Mouse (Mus musculus): ENCODE measurements at regions not wholly inside any gene's neighbourhood (a gene's known extent, or its start where the extent isn't known, plus 50 kb on each side); places are given as distances from the start of the nearest gene placed in this dataset.

DNA sequence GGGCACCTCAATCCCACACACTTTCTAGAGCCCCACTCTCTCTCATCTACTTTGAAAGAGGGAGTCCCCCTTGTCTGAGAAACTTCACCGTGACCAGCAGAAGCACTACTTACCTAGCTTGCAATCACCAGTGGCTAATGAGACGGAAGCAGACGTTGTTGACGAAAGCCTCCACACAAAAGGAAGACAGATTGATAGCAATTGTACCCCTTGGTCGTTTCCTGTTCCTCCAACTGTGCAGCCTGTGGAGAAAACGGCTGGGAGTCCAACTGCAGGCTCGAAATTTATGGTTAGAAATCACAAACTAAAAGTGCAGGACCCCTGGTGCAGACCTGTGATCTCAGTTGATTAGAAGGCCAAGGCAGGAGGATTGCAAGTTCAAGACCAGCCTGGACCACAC lies 155.8 kb upstream of the Jarid2 start:
- DNase-seq, result no peak

DNA sequence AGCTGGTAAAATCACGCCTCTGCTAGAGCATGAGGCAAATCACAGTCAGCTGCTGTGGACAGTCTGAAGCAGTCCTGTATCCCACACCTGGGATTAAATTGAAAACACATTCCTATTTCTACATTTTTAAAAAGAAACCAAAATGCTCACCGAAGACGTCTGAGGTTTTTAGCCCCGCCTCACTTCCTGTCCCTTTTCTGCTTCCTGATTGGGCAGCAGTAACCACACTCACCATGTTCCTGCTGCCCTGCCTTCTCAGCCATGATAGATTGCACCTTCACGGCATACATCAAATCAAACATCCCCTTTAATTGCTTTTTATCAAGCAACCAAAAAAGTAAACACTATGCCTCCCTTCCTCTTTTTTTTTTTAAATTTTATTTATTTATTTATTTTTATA lies 150.1 kb upstream of the Jarid2 start:
- no peak for DNase-seq

GRCm38 (mm10) chr13:44580156-44580736 lies 149.0 kb upstream of the Jarid2 start:
- DNase-seq, result no peak

DNA sequence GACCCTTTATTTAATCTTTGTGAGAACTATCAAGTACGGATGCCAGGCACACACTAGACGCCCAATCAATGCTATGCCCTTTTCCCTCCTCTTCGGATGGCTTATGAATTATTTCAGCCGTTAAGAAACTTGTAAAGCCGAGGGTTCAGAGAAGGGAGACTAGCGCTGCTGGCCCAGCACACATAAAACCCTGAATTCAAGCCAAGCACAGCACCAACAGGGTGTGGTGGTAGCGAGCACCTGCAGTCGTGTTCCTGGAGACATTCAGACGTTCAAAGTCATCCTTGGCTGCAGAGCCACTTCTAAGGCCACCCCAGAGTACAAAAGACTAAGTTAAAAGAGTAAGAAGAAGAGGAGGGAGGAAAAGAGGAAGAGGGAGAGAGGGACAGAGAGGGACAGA lies 148.5 kb upstream of the Jarid2 start:
- no peak for DNase-seq

- DNase-seq, result no peak
These were observed 147.1 kb upstream of the Jarid2 start for GRCm38 (mm10) chr13:44581947-44582766.

DNA sequence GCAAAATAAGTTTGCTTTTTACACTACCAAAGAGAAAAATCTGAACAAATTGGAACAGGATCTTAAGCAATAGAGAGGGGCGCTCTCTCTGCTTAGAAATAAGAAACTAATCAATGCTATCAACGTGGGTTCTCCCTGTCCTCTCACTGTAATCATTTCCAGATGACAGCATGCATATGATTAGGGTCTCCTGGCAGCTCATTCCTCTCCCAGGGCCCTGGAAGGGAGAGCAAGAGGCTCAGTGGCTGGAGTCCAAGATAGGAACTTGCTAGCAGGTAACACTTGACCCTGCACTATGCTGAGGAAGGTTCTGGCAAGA lies 146.5 kb upstream of the Jarid2 start:
- no peak for DNase-seq

- DNase-seq, result no peak
These were observed 145.7 kb upstream of the Jarid2 start for GRCm38 (mm10) chr13:44583614-44584013.

DNA sequence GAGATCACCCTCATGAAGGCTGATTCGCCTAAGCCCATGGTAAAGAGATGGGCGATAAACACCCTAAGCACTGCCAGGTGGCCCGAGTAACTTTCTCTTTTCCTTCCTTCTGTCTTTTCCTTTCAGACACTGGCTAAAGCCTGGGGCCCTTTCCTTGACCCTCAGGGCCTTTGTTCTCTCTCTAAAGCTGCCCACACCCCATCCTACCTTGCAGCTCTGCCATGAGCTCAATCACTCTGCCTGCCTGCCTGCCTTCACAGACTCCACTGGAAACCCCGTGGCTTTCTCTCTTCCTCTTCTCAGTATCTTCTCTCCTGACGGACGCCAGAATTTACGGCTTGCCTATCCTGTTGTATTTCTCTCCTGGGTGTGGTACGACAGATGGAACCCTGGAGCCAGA lies 145.1 kb upstream of the Jarid2 start:
- no peak for DNase-seq

DNA sequence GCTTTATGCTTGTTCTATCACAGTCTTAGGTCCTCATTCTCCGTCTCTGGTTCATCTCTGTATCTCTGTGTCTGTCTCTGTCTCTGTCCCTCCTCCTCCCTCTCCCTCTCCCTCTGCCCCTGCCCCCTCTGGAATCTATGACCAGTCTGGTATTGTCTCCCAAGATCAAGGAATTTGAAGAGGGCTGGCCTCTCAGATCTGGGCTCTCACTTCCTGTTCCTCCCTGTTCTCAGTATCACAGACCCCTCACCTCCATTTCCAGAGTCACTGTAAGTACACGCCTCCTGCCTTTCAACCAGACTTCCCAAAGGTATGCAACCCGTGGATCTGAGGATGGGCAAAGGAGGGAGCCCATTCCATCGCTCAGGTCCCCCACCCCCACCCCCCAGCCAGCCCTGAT lies 144.7 kb upstream of the Jarid2 start:
- DNase-seq, result no peak

- DNase-seq, result no peak
These were observed 141.4 kb upstream of the Jarid2 start for GRCm38 (mm10) chr13:44587846-44588245.

GRCm38 (mm10) chr13:44594645-44595044 lies 134.6 kb upstream of the Jarid2 start:
- DNase-seq, result no peak

DNA sequence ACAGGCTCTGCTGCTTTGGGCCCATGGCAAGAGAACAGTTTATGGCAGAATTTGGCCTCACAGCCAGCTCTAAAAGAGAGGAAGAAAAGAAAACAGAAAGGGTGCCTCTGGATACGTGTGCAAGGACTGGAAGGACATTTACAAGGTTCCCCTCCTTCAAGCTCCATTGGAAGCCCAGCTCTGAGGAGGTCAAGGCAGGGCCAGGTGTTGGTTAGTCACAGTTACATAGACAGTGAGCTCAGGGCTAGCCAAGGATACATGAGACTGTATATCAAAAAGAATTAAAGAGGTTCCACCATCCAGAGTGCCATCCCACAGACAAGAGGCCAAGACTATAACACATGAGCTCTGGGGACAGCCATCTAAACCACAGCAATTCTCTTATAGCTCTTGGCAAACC lies 131.6 kb upstream of the Jarid2 start:
- DNase-seq, result no peak

DNA sequence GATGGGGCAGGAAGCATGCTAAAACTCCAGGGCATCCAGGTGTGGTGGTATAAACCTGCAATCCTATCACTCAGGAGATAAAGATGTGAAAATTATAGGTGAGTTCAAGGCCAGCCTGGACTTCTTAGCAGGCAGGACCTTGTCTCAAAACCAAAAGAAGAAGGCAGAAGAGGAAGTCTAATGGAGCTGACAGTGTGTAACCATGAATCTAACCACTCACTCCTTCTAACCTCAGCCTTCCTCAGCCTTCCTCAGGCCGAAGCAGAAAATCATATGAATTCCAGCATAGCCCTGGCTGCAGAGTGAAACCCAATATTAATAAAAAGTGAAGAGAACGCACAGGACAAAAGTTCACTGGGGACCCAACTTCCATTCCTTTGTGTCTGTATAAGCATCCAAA lies 128.2 kb upstream of the Jarid2 start:
- DNase-seq, result no peak

DNA sequence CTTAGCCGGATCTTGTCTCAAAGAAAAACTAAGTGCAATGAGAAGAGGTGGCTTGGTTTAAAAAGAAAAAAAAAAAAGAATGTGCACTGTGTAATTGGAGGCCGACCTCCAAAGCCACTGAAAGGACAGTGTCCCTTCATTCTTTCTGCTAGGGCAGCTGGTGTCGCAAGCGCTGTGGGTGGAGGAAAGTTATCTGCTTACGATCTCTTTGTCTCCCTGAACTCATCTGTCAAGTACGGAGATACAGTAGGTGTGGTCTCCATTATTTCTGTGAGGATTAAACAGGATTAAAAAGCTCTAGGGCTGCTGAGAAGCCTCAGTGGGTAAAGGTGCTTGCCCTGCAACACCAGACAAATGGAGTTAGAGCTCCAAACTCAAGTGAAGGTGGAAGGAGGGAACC lies 126.6 kb upstream of the Jarid2 start:
- no peak for DNase-seq

DNA sequence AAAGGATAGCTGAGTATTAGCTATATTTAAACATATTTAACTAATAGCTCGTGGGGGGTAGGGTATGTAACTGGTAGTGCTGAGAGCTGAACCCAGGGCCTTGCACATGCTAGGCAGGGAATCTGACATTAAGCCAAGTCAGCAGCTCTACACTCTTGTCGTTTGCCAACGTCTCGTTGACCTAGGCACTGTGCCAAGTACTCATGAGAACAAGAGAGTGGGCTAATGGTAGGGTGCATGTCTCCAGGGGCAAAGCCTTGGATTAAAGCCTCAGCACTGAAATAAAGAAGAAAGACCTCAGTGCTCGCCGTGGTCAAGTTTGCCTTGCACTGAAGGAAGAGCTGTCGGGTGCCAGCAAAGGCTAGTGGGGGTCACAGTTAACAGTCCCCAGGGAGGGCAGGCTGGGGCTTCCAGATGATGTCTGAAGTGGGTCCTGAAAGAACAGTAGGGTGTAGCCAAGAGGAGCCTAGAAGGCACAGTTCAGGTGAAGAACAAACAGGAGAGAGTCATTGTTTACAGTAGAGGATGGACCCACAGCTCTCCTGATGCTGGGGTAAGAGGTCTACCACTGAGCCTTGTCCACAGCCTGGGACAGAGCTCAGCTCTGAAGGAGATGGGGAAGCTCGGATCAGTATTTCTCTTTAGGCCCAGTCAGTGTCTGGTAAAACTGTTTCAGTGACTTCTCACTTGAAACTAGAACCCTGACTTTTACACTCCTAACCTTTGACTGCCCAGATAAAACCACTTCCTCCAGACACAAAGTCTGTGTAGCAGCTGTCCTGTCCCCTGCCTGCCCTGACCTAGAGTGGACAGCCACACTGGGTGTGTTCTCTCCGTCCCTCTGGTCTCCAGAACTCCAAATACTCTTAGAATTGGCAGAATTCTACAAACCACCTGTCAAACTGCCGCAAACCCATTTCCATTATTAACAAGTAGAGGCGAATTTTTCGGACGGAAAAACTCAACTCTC lies 121.7 kb upstream of the Jarid2 start:
- DNase-seq, result peak; percentile 45 to 61

GRCm38 (mm10) chr13:44608286-44608675 lies 121.0 kb upstream of the Jarid2 start:
- DNase-seq, result no peak

DNA sequence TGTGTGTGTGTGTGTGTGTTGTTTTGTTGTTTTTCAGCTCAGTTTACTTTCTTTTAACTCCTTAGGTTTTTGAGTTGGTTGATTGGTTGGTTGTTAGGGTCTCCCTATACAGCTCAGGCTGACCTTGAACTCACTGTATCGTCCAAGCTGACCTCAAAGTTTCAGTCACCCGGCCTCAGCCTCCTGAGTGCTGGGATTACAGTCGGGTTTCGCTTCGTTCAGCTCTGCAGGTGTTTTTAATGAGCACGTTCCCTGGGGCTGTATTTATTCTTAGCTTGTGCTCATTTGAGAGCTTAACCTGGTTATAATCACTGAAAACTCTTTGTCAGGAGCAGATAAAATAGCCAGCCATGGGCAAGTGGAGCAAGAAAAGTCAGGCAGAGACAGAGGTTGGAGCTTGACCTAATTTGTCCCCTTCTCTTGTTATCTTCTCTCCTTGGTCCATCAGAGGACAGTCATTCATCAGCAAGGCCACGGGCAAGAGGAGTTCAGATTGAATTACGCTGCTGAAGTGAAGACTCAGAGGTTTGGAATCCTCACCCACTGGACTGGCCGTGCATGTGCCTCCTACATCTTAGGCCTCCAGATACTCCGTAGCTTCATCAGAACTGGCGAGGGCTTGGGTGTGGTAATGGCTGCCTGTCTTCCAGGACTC lies 120.5 kb upstream of the Jarid2 start:
- no peak for DNase-seq

DNA sequence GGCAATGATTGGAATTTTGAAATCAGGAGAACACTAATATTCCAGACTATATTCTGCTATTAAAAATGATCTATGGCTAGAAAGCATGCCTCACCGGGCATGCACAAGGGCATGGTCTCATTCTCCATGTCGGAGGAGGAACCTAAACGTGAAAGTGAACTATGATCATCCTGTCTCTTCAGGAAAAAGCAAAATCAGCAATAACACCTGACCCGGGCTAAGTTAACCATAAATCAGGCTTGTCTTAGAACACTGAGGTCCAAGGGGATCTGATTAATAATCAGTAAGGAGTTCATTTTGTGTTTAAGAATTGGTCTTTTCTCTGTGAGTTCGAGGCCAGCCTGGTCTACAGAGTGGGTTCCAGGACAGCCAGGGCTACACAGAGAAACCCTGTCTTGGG lies 119.7 kb upstream of the Jarid2 start:
- DNase-seq, result no peak

- DNase-seq, result no peak
These were observed 113.6 kb upstream of the Jarid2 start for GRCm38 (mm10) chr13:44615696-44616095.

DNA sequence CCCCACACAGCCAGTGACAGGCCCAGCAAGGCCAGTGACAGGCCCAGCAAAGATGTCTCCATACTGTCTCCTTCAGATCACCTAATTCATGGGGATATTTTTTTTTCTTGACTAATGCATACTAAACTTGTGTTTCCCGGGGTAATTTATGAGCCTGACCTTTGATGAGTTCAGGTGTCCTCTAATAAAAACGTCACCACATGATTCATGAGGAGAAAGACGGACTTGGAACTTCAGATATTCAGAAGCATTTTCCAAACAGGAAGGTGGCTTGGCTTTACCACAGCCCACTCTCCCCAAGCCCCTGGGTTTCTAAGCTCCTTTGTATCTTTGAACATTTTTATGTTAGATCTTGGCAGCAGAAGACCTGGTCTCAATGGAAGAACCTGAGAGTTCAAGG lies 110.9 kb upstream of the Jarid2 start:
- DNase-seq, result no peak

DNA sequence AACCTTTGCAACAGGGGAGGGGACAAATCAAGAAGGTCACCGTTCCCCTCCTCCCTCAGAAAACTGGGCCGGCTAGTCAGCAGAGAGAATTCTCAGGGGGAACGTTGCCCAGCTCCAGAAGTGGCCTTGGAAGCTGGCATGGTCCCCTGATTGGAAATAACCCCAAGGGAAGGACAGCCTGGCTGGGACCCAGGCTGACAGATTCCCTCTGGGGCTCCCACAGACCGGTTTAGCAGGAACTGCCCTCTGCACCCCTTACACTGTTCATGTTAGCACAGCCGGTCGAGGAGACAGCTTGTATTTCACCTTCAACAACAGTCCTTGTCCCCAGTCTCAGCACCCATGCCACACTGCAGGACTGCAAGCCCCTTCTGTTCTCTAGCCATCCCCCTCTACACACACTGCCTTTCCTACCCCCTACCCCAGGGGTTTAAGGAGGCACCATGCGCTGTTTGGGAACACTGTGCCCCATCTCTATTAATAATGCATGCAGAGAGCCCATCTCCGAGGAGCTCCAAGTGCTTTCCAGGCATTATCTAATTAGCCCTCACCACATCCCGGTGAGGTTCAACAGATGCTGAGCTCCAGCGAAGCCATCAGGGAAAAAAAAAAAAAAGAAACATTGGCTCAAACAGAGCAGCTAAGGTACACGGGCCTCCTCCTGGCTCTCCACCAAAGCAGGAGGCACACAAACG lies 106.5 kb upstream of the Jarid2 start:
- DNase-seq, result peak; percentile 71 to 89

GRCm38 (mm10) chr13:44624716-44625115 lies 104.6 kb upstream of the Jarid2 start:
- DNase-seq, result peak in 1 of 2 experiments; percentile 37

GRCm38 (mm10) chr13:44625792-44626191 lies 103.5 kb upstream of the Jarid2 start:
- DNase-seq, result no peak
